Mouse (Mus musculus) cerebellum, adult (tissue): ENCODE measurements at regions not wholly inside any gene's neighbourhood (a gene's known extent, or its start where the extent isn't known, plus 50 kb on each side); places are given as distances from the start of the nearest gene placed in this dataset.
"Not testable (repeated sequence)": the region's sequence is repeated elsewhere in the genome, so short reads cannot be mapped to it uniquely, and the experiment has no call there.

Experiments
- ATAC-seq: cut with Nextera tagmentation; 2 replicates; pipeline ENCODE4 v1.9.2; 2017; ENCODE audit warnings: mild to moderate bottlenecking, moderate library complexity, mixed read lengths; ENCODE audit not compliant: insufficient number of reproducible peaks, low FRiP score, low TSS enrichment

- ATAC-seq = not testable (repeated sequence)
Observed at GRCm38 (mm10) chrX:75734628-75735302, 140.2 kb downstream of the Pls3 start.

- not testable (repeated sequence) for ATAC-seq
Observed at GRCm38 (mm10) chrX:75733651-75734050, 141.3 kb downstream of the Pls3 start.

GRCm38 (mm10) chrX:75729791-75730190 lies 145.2 kb downstream of the Pls3 start:
- ATAC-seq = not testable (repeated sequence)

GRCm38 (mm10) chrX:75728507-75728906 lies 146.5 kb downstream of the Pls3 start:
- ATAC-seq = no peak

- ATAC-seq = not testable (repeated sequence)
Observed at GRCm38 (mm10) chrX:75723542-75723941, 145.5 kb upstream of the Rab39b start.

GRCm38 (mm10) chrX:75699949-75700348 lies 121.9 kb upstream of the Rab39b start:
- ATAC-seq = no peak

- ATAC-seq = not testable (repeated sequence)
Observed at GRCm38 (mm10) chrX:75675271-75675670, 97.2 kb upstream of the Rab39b start.

GRCm38 (mm10) chrX:75673920-75674665 lies 96.1 kb upstream of the Rab39b start:
- peak; percentile 98 for ATAC-seq

- ATAC-seq = no peak
Observed at GRCm38 (mm10) chrX:75673586-75673919, 95.5 kb upstream of the Rab39b start.

- ATAC-seq = 0 out of 2 replicates have a peak, but pooled peaks have one; percentile 2
Observed at GRCm38 (mm10) chrX:75672976-75673375, 94.9 kb upstream of the Rab39b start.

GRCm38 (mm10) chrX:75667636-75668035 lies 89.6 kb upstream of the Rab39b start:
- no peak for ATAC-seq

- ATAC-seq = no peak
Observed at GRCm38 (mm10) chrX:75643402-75643801, 65.4 kb upstream of the Rab39b start.
